Mouse (Mus musculus) kidney, adult 2 months (tissue): ENCODE measurements around the gene Nt5c. TPM values are rescaled to one million over a fixed set of nuclear protein-coding genes. Genes with fewer than 3 reads are reported as not detected.

ENCODE experiments used
- DNase-seq: peaks from one replicate; pipeline ENCODE4 v3.0.0; 2021
- H3K27ac ChIP-seq: fragments of 200-500 bp; 2 replicates; pipeline ENCODE4 v1.5.1; 2012; ENCODE audit warnings: low read depth, low read length, control low read depth, inconsistent platforms; ENCODE audit not compliant: insufficient read depth
- H3K27me3 ChIP-seq: fragments of 200-500 bp; replicated peaks from 2 replicates; pipeline ENCODE4 v1.6.1; 2012; ENCODE audit warnings: mild to moderate bottlenecking, moderate library complexity, low read length, inconsistent platforms; ENCODE audit not compliant: control insufficient read depth, insufficient read depth
- H3K36me3 ChIP-seq: fragments of 200-500 bp; 2 replicates; pipeline ENCODE4 v1.6.1; 2012; ENCODE audit warnings: mild to moderate bottlenecking, moderate library complexity, low read length, inconsistent platforms; ENCODE audit not compliant: control insufficient read depth, insufficient read depth
- H3K4me1 ChIP-seq: fragments of 200-500 bp; 2 replicates; pipeline ENCODE4 v1.6.1; 2011; ENCODE audit warnings: low read length; ENCODE audit not compliant: control insufficient read depth, insufficient read depth
- H3K4me3 ChIP-seq: fragments of 200-500 bp; 2 replicates; pipeline ENCODE4 v1.5.1; 2011; ENCODE audit warnings: mild to moderate bottlenecking, low read depth, low read length, control low read depth; ENCODE audit not compliant: insufficient read depth
- CTCF ChIP-seq: fragments of 200-500 bp; conservative IDR thresholded peaks from 2 replicates; pipeline ENCODE4 v1.5.1; 2011; ENCODE audit warnings: low read depth, mild to moderate bottlenecking, control low read depth, low read length, moderate library complexity, mixed read lengths; ENCODE audit not compliant: insufficient read depth, insufficient read length
- POLR2A ChIP-seq: fragments of 200-500 bp; IDR thresholded peaks from one replicate; pipeline ENCODE4 v1.6.1; 2011; ENCODE audit warnings: low read depth, low read length, control low read depth
- WGBS: fragments of 180-500 bp; shearing (Covaris S2); methylation state at CpG from one replicate; pipeline ENCODE4 v1.1.7; 2018; 5-methylcytosine and 5-hydroxymethylcytosine counted together
- polyA plus RNA-seq: library from polyadenylated mRNA; depleted of rRNA; stranded (reverse); fragments of >200 nt; gene quantifications from 2 replicates; pipeline ENCODE4 v1.2.3, GENCODE M21; 2012

The Nt5c gene
- polyA plus RNA-seq, 1 experiment = 50.5 TPM

GRCm38 (mm10) chr11:115515021-115515420, 23.4 kb upstream of the Nt5c start:
- 70% methylated on average over 6 of the region's 6 CpGs for WGBS
- H3K4me3 ChIP-seq = no peak overlapping the region
- TF ChIP-seq POLR2A (no peak), CTCF (no peak)
- no peak for DNase-seq
- H3K4me1 ChIP-seq = peaks cover 3% of the 10 kb centered on the region
- no peaks in the 10 kb centered on the region for H3K27me3 ChIP-seq
- no peaks in the 10 kb centered on the region for H3K36me3 ChIP-seq
- H3K27ac ChIP-seq = no peak overlapping the region

GRCm38 (mm10) chr11:115514238-115514663, 22.6 kb upstream of the Nt5c start, which contains the start of gene Jpt1:
TSS of gene Jpt1 (minus strand) at chr11:115514387.
- Histone ChIP-seq H3K27ac (0 out of 2 replicates have a peak within 1 kb of the TSS, but pooled peaks have one; percentile 24), H3K4me1 (peaks cover 3% of the 10 kb centered on the region), H3K27me3 (no peaks in the 10 kb centered on the region), H3K4me3 (peak within 1 kb of the TSS; percentile 84), H3K36me3 (no peaks in the 10 kb centered on the region)
- TF ChIP-seq CTCF (no peak), POLR2A (peak; percentile 99)
- under 1% methylated on average over 24 of the region's 24 CpGs for WGBS
- peak; percentile 99 for DNase-seq

GRCm38 (mm10) chr11:115513271-115514237, 21.9 kb upstream of the Nt5c start:
- peaks cover 3% of the 10 kb centered on the region for H3K4me1 ChIP-seq
- H3K4me3 ChIP-seq = peak overlapping the region; percentile 84
- peak; percentile 42 for DNase-seq
- H3K36me3 ChIP-seq = no peaks in the 10 kb centered on the region
- H3K27ac ChIP-seq = 0 out of 2 replicates have a peak overlapping the region, but pooled peaks have one; percentile 24
- H3K27me3 ChIP-seq = no peaks in the 10 kb centered on the region
- TF ChIP-seq POLR2A (no peak), CTCF (no peak)
- under 1% methylated on average over 57 of the region's 57 CpGs for WGBS

GRCm38 (mm10) chr11:115512407-115513183, 20.9 kb upstream of the Nt5c start:
- no peak overlapping the region for H3K27ac ChIP-seq
- H3K4me3 ChIP-seq = peak overlapping the region; percentile 84
- H3K36me3 ChIP-seq = no peaks in the 10 kb centered on the region
- no peaks in the 10 kb centered on the region for H3K27me3 ChIP-seq
- WGBS = 30% methylated on average over 8 of the region's 8 CpGs
- TF ChIP-seq CTCF = no peak
- peak; percentile 24 for DNase-seq
- peaks cover 3% of the 10 kb centered on the region for H3K4me1 ChIP-seq

- TF ChIP-seq POLR2A = no peak
- TF ChIP-seq CTCF = no peak
- Histone ChIP-seq H3K4me1 (peaks cover 3% of the 10 kb centered on the region), H3K27me3 (no peaks in the 10 kb centered on the region), H3K36me3 (no peaks in the 10 kb centered on the region), H3K27ac (no peak overlapping the region), H3K4me3 (no peak overlapping the region)
- no peak for DNase-seq
- WGBS = 46% methylated on average over 3 of the region's 3 CpGs
Observed at GRCm38 (mm10) chr11:115512004-115512403, 20.3 kb upstream of the Nt5c start.

- H3K4me1 ChIP-seq = peaks cover 3% of the 10 kb centered on the region
- WGBS = 100% methylated on average over 2 of the region's 2 CpGs
- H3K36me3 ChIP-seq = no peaks in the 10 kb centered on the region
- DNase-seq = no peak
- H3K27ac ChIP-seq = no peak overlapping the region
- H3K4me3 ChIP-seq = no peak overlapping the region
- TF ChIP-seq CTCF = no peak
- TF ChIP-seq POLR2A = no peak
- H3K27me3 ChIP-seq = no peaks in the 10 kb centered on the region
Observed at GRCm38 (mm10) chr11:115511121-115511520, 19.5 kb upstream of the Nt5c start.
